Mouse (Mus musculus) liver, embryonic 15.5 days (tissue): Measurements from ENCODE around the gene Lrrc1. TPM values are rescaled to one million over a fixed set of nuclear protein-coding genes. Genes with fewer than 3 reads are reported as not detected.

Experiments
- ATAC-seq: fragments of 200-750 bp; cut with Nextera tagmentation; 2 replicates; pipeline ENCODE4 v1.8.0; 2017; ENCODE audit warnings: moderate number of reproducible peaks, mild to moderate bottlenecking, moderate library complexity; ENCODE audit not compliant: insufficient read depth
- H3K27ac ChIP-seq: fragments of 300-500 bp; sonication (generic); replicated peaks from 2 replicates; pipeline ENCODE4 v1.5.1; 2015; ENCODE audit warnings: mild to moderate bottlenecking, inconsistent platforms
- H3K27me3 ChIP-seq: fragments of 300-500 bp; sonication (generic); 2 replicates; pipeline ENCODE4 v1.6.1; 2015; ENCODE audit warnings: mild to moderate bottlenecking, inconsistent platforms
- H3K36me3 ChIP-seq: fragments of 300-500 bp; sonication (generic); replicated peaks from 2 replicates; pipeline ENCODE4 v1.6.1; 2015; ENCODE audit warnings: moderate library complexity, mild to moderate bottlenecking, inconsistent platforms
- H3K4me1 ChIP-seq: fragments of 300-500 bp; sonication (generic); replicated peaks from 2 replicates; pipeline ENCODE4 v1.6.1; 2015; ENCODE audit warnings: inconsistent platforms
- H3K4me2 ChIP-seq: fragments of 300-500 bp; sonication (generic); 2 replicates; pipeline ENCODE4 v1.6.1; 2015; ENCODE audit warnings: moderate library complexity, mild to moderate bottlenecking, inconsistent platforms
- H3K4me3 ChIP-seq: fragments of 300-500 bp; sonication (generic); replicated peaks from 2 replicates; pipeline ENCODE4 v1.5.1; 2015; ENCODE audit warnings: mild to moderate bottlenecking, inconsistent platforms
- H3K9ac ChIP-seq: fragments of 300-500 bp; sonication (generic); 2 replicates; pipeline ENCODE4 v1.6.1; 2015; ENCODE audit warnings: moderate library complexity, mild to moderate bottlenecking, inconsistent platforms
- H3K9me3 ChIP-seq: fragments of 300-500 bp; sonication (generic); replicated peaks from 2 replicates; pipeline ENCODE4 v1.6.1; 2016; ENCODE audit warnings: inconsistent platforms
- WGBS: fragments of 180-500 bp; shearing (Covaris S2); methylation state at CpG from one replicate; pipeline ENCODE4 v1.1.7; 2015; ENCODE audit warnings: mixed read lengths; ENCODE audit not compliant: insufficient replicate concordance; 5-methylcytosine and 5-hydroxymethylcytosine counted together
- polyA plus RNA-seq: library from polyadenylated mRNA; unstranded; fragments of >200 nt; fragmentation: Nextera tagmentation; extraction: Ambion mirVana; gene quantifications from 2 replicates; pipeline ENCODE4 v1.2.1, GENCODE M21; 2015

The Lrrc1 gene
- polyA plus RNA-seq, 1 experiment from 2014 or later = 2.9 TPM

- Histone ChIP-seq H3K27ac (no peak overlapping the region), H3K9ac (no peak overlapping the region), H3K9me3 (no peaks in the 10 kb centered on the region), H3K4me1 (no peaks in the 10 kb centered on the region), H3K27me3 (no peaks in the 10 kb centered on the region), H3K36me3 (no peaks in the 10 kb centered on the region), H3K4me3 (no peak overlapping the region), H3K4me2 (no peak overlapping the region)
- ATAC-seq = no peak
- WGBS = 64% methylated on average over 6 of the region's 6 CpGs
Observed at GRCm38 (mm10) chr9:77403961-77404360, 140.7 kb downstream of the Lrrc1 start.

GRCm38 (mm10) chr9:77402971-77403370, 141.7 kb downstream of the Lrrc1 start:
- WGBS = 58% methylated on average over 1 of the region's 1 CpGs
- Histone ChIP-seq H3K27me3 (no peaks in the 10 kb centered on the region), H3K4me1 (no peaks in the 10 kb centered on the region), H3K27ac (no peak overlapping the region), H3K36me3 (no peaks in the 10 kb centered on the region), H3K9me3 (no peaks in the 10 kb centered on the region), H3K4me3 (no peak overlapping the region), H3K4me2 (no peak overlapping the region), H3K9ac (no peak overlapping the region)
- no peak for ATAC-seq

GRCm38 (mm10) chr9:77399801-77400200, 144.9 kb downstream of the Lrrc1 start:
- H3K4me1 ChIP-seq = no peaks in the 10 kb centered on the region
- 57% methylated on average over 5 of the region's 5 CpGs for WGBS
- H3K4me2 ChIP-seq = no peak overlapping the region
- H3K27me3 ChIP-seq = no peaks in the 10 kb centered on the region
- no peaks in the 10 kb centered on the region for H3K36me3 ChIP-seq
- ATAC-seq = no peak
- no peak overlapping the region for H3K4me3 ChIP-seq
- H3K9ac ChIP-seq = no peak overlapping the region
- H3K27ac ChIP-seq = no peak overlapping the region
- H3K9me3 ChIP-seq = no peaks in the 10 kb centered on the region

GRCm38 (mm10) chr9:77398856-77399631, 145.6 kb downstream of the Lrrc1 start:
- no peak for ATAC-seq
- no peak overlapping the region for H3K4me3 ChIP-seq
- WGBS = 52% methylated on average over 13 of the region's 13 CpGs

GRCm38 (mm10) chr9:77397027-77397426, 147.6 kb downstream of the Lrrc1 start:
- no peak overlapping the region for H3K9ac ChIP-seq
- WGBS = 50% methylated on average over 4 of the region's 4 CpGs
- H3K4me3 ChIP-seq = no peak overlapping the region
- no peaks in the 10 kb centered on the region for H3K36me3 ChIP-seq
- H3K27ac ChIP-seq = no peak overlapping the region
- H3K4me2 ChIP-seq = no peak overlapping the region
- H3K9me3 ChIP-seq = no peaks in the 10 kb centered on the region
- no peaks in the 10 kb centered on the region for H3K4me1 ChIP-seq
- no peak for ATAC-seq
- H3K27me3 ChIP-seq = no peaks in the 10 kb centered on the region

More at GRCm38 (mm10) chr9:77398856-77399631, 145.6 kb downstream of the Lrrc1 start:
- H3K36me3 ChIP-seq = no peaks in the 10 kb centered on the region
- no peak overlapping the region for H3K27ac ChIP-seq
- no peaks in the 10 kb centered on the region for H3K9me3 ChIP-seq
- H3K9ac ChIP-seq = no peak overlapping the region
- no peaks in the 10 kb centered on the region for H3K4me1 ChIP-seq
- H3K27me3 ChIP-seq = no peaks in the 10 kb centered on the region
- no peak overlapping the region for H3K4me2 ChIP-seq

GRCm38 (mm10) chr9:77391248-77391647, 153.4 kb downstream of the Lrrc1 start:
- Histone ChIP-seq H3K27ac (no peak overlapping the region), H3K4me3 (no peak overlapping the region), H3K27me3 (no peaks in the 10 kb centered on the region), H3K9ac (no peak overlapping the region), H3K9me3 (no peaks in the 10 kb centered on the region), H3K4me1 (no peaks in the 10 kb centered on the region), H3K4me2 (no peak overlapping the region), H3K36me3 (no peaks in the 10 kb centered on the region)
- 61% methylated on average over 10 of the region's 10 CpGs for WGBS
- ATAC-seq = no peak

GRCm38 (mm10) chr9:77388956-77389355, 155.7 kb downstream of the Lrrc1 start:
- no peaks in the 10 kb centered on the region for H3K9me3 ChIP-seq
- ATAC-seq = no peak
- no peaks in the 10 kb centered on the region for H3K4me1 ChIP-seq
- no peak overlapping the region for H3K9ac ChIP-seq
- no peaks in the 10 kb centered on the region for H3K27me3 ChIP-seq
- H3K4me3 ChIP-seq = no peak overlapping the region
- H3K4me2 ChIP-seq = no peak overlapping the region
- no peaks in the 10 kb centered on the region for H3K36me3 ChIP-seq
- 58% methylated on average over 8 of the region's 8 CpGs for WGBS
- no peak overlapping the region for H3K27ac ChIP-seq

GRCm38 (mm10) chr9:77386751-77387150, 157.9 kb downstream of the Lrrc1 start:
- Histone ChIP-seq H3K27me3 (no peaks in the 10 kb centered on the region), H3K4me1 (no peaks in the 10 kb centered on the region), H3K4me2 (no peak overlapping the region), H3K9me3 (no peaks in the 10 kb centered on the region), H3K9ac (no peak overlapping the region), H3K36me3 (no peaks in the 10 kb centered on the region), H3K4me3 (no peak overlapping the region), H3K27ac (no peak overlapping the region)
- WGBS = 10% methylated on average over 1 of the region's 1 CpGs
- ATAC-seq = no peak

- Histone ChIP-seq H3K36me3 (no peaks in the 10 kb centered on the region), H3K27me3 (no peaks in the 10 kb centered on the region), H3K27ac (no peak overlapping the region), H3K4me3 (no peak overlapping the region), H3K9ac (no peak overlapping the region), H3K9me3 (no peaks in the 10 kb centered on the region), H3K4me1 (no peaks in the 10 kb centered on the region), H3K4me2 (no peak overlapping the region)
- 71% methylated on average over 12 of the region's 12 CpGs for WGBS
- no peak for ATAC-seq
Observed at GRCm38 (mm10) chr9:77385611-77386010, 159.1 kb downstream of the Lrrc1 start.

GRCm38 (mm10) chr9:77384651-77385050, 160.0 kb downstream of the Lrrc1 start:
- no peaks in the 10 kb centered on the region for H3K27me3 ChIP-seq
- no peak for ATAC-seq
- WGBS = 56% methylated on average over 9 of the region's 9 CpGs
- no peak overlapping the region for H3K27ac ChIP-seq
- no peaks in the 10 kb centered on the region for H3K36me3 ChIP-seq
- no peak overlapping the region for H3K4me2 ChIP-seq
- H3K9ac ChIP-seq = no peak overlapping the region
- H3K9me3 ChIP-seq = no peaks in the 10 kb centered on the region
- no peaks in the 10 kb centered on the region for H3K4me1 ChIP-seq
- H3K4me3 ChIP-seq = no peak overlapping the region

GRCm38 (mm10) chr9:77383951-77384350, 160.7 kb downstream of the Lrrc1 start:
- H3K4me1 ChIP-seq = no peaks in the 10 kb centered on the region
- ATAC-seq = no peak
- no peak overlapping the region for H3K27ac ChIP-seq
- no peaks in the 10 kb centered on the region for H3K27me3 ChIP-seq
- no peaks in the 10 kb centered on the region for H3K36me3 ChIP-seq
- WGBS = 62% methylated on average over 4 of the region's 4 CpGs
- no peak overlapping the region for H3K4me3 ChIP-seq
- no peak overlapping the region for H3K4me2 ChIP-seq
- H3K9ac ChIP-seq = no peak overlapping the region
- no peaks in the 10 kb centered on the region for H3K9me3 ChIP-seq

GRCm38 (mm10) chr9:77382514-77382913, 162.2 kb downstream of the Lrrc1 start:
- Histone ChIP-seq H3K27me3 (no peaks in the 10 kb centered on the region), H3K9me3 (no peaks in the 10 kb centered on the region), H3K9ac (no peak overlapping the region), H3K27ac (no peak overlapping the region), H3K4me3 (no peak overlapping the region), H3K4me2 (no peak overlapping the region), H3K4me1 (no peaks in the 10 kb centered on the region), H3K36me3 (no peaks in the 10 kb centered on the region)
- WGBS = 43% methylated on average over 3 of the region's 3 CpGs
- no peak for ATAC-seq
